Mouse (Mus musculus): ENCODE measurements around the gene Rere. TPM values are rescaled to one million over a fixed set of nuclear protein-coding genes. Genes with fewer than 3 reads are reported as not detected.
A peak's percentile ranks its signal among the peaks of the same experiment; 100 is the strongest.

Rere gene
- total and polyA plus RNA-seq, 3 experiments = 4.1 to 31.8 TPM; not detected in 1

- H3K79me2 ChIP-seq (ENCODE audit: control insufficient read depth, insufficient read depth, low read length, poor library complexity) = no peaks in the 10 kb centered on the region; the same call in 1 of the 2 replicates
These were observed 259.1 kb downstream of the Rere start for GRCm38 (mm10) chr4:150540392-150541094.

GRCm38 (mm10) chr4:150544231-150544630, 262.8 kb downstream of the Rere start:
- Histone ChIP-seq H3K36me3 (ENCODE audit: control insufficient read depth in 1 of 2, insufficient read depth in 2 of 2, low read length in 2 of 2) (peaks cover 0 to 7% of the 10 kb centered on the region in 2 experiments; a peak in 2 of 4 replicates), H3K4me1 (ENCODE audit: control insufficient read depth in 1 of 2, insufficient read depth in 2 of 2, low read length in 2 of 2) (peaks cover 3 to 6% of the 10 kb centered on the region in 2 experiments; a peak in 2 of 4 replicates), H3K27me3 (ENCODE audit: control insufficient read depth in 1 of 2, insufficient read depth in 2 of 2, low read length in 2 of 2) (no peaks in the 10 kb centered on the region), H3K27ac (ENCODE audit: control insufficient read depth, low read depth, low read length) (peak overlapping the region; percentile 91), H3K9me3 (replicated peaks; ENCODE audit: insufficient read depth, low read length) (no peaks in the 10 kb centered on the region), H3K4me3 (ENCODE audit: control insufficient read depth in 1 of 2, insufficient read depth in 1 of 2, low read depth in 2 of 2, low read length in 2 of 2) (peak overlapping the region in 1 of 2 experiments; percentile 69; a peak in 2 of 4 replicates), H3K9ac (ENCODE audit: control insufficient read depth, low read depth, low read length, poor library complexity, severe bottlenecking) (peak overlapping the region; percentile 72), H3K79me2 (ENCODE audit: control insufficient read depth, insufficient read depth, low read length, poor library complexity) (no peaks in the 10 kb centered on the region; the same call in 1 of the 2 replicates)
- DNase-seq (ENCODE audit: low read depth, low spot score) = no peak
- TF ChIP-seq KAT2A (conservative IDR thresholded peaks at IDR 0.05; ENCODE audit: low read depth, low read length) = no peak
- no peak for TF ChIP-seq CTCF (IDR thresholded peaks at IDR 0.05 in 2 of 3, conservative IDR thresholded peaks at IDR 0.05 in 1 of 3; ENCODE audit: control insufficient read depth in 1 of 3, insufficient read depth in 1 of 3, low read depth in 2 of 3, low read length in 3 of 3, poor library complexity in 1 of 3, severe bottlenecking in 1 of 3)
- no peak for TF ChIP-seq USF1 (IDR thresholded peaks at IDR 0.05; ENCODE audit: low read depth, low read length)
- TF ChIP-seq SMC3 (IDR thresholded peaks at IDR 0.05; ENCODE audit: low read depth, low read length) = no peak
- TF ChIP-seq MYB (IDR thresholded peaks at IDR 0.05; ENCODE audit: low read depth, low read length) = no peak
- no peak for TF ChIP-seq NELFE (IDR thresholded peaks at IDR 0.05; ENCODE audit: low read depth, low read length)

More at GRCm38 (mm10) chr4:150540392-150541094, 259.1 kb downstream of the Rere start:
- Histone ChIP-seq H3K27me3 (ENCODE audit: control insufficient read depth in 1 of 2, insufficient read depth in 2 of 2, low read length in 2 of 2) (no peaks in the 10 kb centered on the region), H3K36me3 (ENCODE audit: control insufficient read depth in 1 of 2, insufficient read depth in 2 of 2, low read length in 2 of 2) (peaks cover 0 to 7% of the 10 kb centered on the region in 2 experiments; a peak in 2 of 4 replicates), H3K27ac (ENCODE audit: control insufficient read depth, low read depth, low read length) (no peak overlapping the region), H3K9me3 (replicated peaks; ENCODE audit: insufficient read depth, low read length) (no peaks in the 10 kb centered on the region), H3K4me1 (ENCODE audit: control insufficient read depth in 1 of 2, insufficient read depth in 2 of 2, low read length in 2 of 2) (peaks cover 3 to 6% of the 10 kb centered on the region in 2 experiments; a peak in 2 of 4 replicates), H3K4me3 (ENCODE audit: control insufficient read depth in 1 of 2, insufficient read depth in 1 of 2, low read depth in 2 of 2, low read length in 2 of 2) (no peak overlapping the region), H3K9ac (ENCODE audit: control insufficient read depth, low read depth, low read length, poor library complexity, severe bottlenecking) (no peak overlapping the region)
- no peak for DNase-seq (ENCODE audit: low read depth, low spot score)
- TF ChIP-seq SIN3A (IDR thresholded peaks at IDR 0.05; ENCODE audit: low read length) (no peak), MEF2A (IDR thresholded peaks at IDR 0.05; ENCODE audit: extremely low read depth, insufficient replicate concordance, low read depth, low read length, poor library complexity, severe bottlenecking) (no peak), HCFC1 (IDR thresholded peaks at IDR 0.05; ENCODE audit: low read depth, low read length) (no peak), USF1 (IDR thresholded peaks at IDR 0.05; ENCODE audit: low read depth, low read length) (no peak), ZNF384 (IDR thresholded peaks at IDR 0.05; ENCODE audit: low read depth, low read length) (no peak), POLR2AphosphoS2 (IDR thresholded peaks at IDR 0.05; ENCODE audit: low read length) (no peak), SMC3 (IDR thresholded peaks at IDR 0.05; ENCODE audit: low read depth, low read length) (no peak), JUND (IDR thresholded peaks at IDR 0.05; ENCODE audit: low read depth, low read length) (no peak), ELF1 (IDR thresholded peaks at IDR 0.05; ENCODE audit: low read depth, low read length) (no peak), MXI1 (IDR thresholded peaks at IDR 0.05; ENCODE audit: low read depth, low read length) (no peak), GATA1 (IDR thresholded peaks at IDR 0.05; ENCODE audit: low read depth, low read length) (no peak)

Measured in MEL (cell line).